Comparison of ENCODE assay signal across 9 mouse cellular contexts in the genomic region with DNA sequence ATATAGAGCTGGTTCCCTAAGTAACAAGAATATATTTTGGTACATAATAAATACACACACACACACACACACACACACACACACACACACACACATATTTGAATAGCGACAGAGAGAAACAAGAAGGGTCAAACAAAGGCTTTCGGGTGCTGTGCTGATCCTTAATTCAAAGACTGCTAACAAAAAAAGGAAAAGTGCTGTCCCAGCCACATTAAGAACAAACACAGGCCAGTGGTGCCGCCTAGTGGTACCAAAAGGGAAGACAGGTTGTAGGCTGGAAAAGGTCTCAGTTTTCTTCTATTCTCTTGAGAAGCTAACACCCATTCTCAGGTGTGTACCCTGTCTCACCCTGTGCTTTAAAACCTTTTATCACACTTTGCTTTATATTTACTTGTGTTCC.
A peak's percentile ranks its signal among the peaks of the same experiment; 100 is the strongest.
DNase-seq lines count a peak whose midpoint lies in the region; ATAC-seq and TF ChIP-seq lines count a peak whose summit lies in the region.
"Had no signal": no experiment of that assay in that cellular context is flagged by ENCODE, and none has a peak within 500 bp of the region (broad histone marks: within the 10 kb centered on the region; RNA-seq: fewer than 3 reads in every experiment).

No protein-coding gene starts in this region.

- DNase-seq in heart, postnatal 0 days (ENCODE audit: low spot score) = peak; percentile 17
- peak; percentile 53 for DNase-seq in MN1 (ENCODE audit: low spot score)
- DNase-seq in cerebellum, postnatal 25 days = peak; percentile 50 to 69
- DNase-seq in gastrocnemius, adult 2 months = peak; percentile 53
- peak; percentile 36 to 45 for DNase-seq in left cerebral cortex, postnatal 10 days (ENCODE audit: extremely low spot score in 1 of 2, low spot score in 2 of 2)
- peak; percentile 61 for DNase-seq in thymus, postnatal 0 days (ENCODE audit: low spot score)

- 13% methylated on average over 3 of the region's 3 CpGs for WGBS in heart, postnatal 0 days
- WGBS in heart, embryonic 12.5 days = 12% methylated on average over 3 of the region's 3 CpGs
- whole genome bisulfite sequencing in midbrain, embryonic 15.5 days = 1% methylated on average over 3 of the region's 3 CpGs

- no peak for TF ChIP-seq EP300 in heart, postnatal 0 days (IDR thresholded peaks at IDR 0.05; ENCODE audit: low read depth)

- H3K4me1 ChIP-seq in heart, postnatal 0 days (ENCODE audit: control insufficient read depth, insufficient read depth) = no peaks in the 10 kb centered on the region
- peaks cover 6% of the 10 kb centered on the region; the same call in 1 of the 2 replicates for H3K4me1 ChIP-seq in heart, embryonic 12.5 days (replicated peaks)
- no peaks in the 10 kb centered on the region for H3K4me1 ChIP-seq in midbrain, embryonic 15.5 days
- H3K4me1 ChIP-seq: embryonic facial prominence, embryonic 12.5 days had no signal

- no peaks in the 10 kb centered on the region for H3K9me3 ChIP-seq in heart, postnatal 0 days (replicated peaks; ENCODE audit: control insufficient read depth, low read length)
- H3K9me3 ChIP-seq in heart, embryonic 12.5 days (replicated peaks) = no peaks in the 10 kb centered on the region
- no peaks in the 10 kb centered on the region for H3K9me3 ChIP-seq in midbrain, embryonic 15.5 days
- H3K9me3 ChIP-seq: embryonic facial prominence, embryonic 12.5 days had no signal

- intact Hi-C loops in gastrocnemius, adult 2 months (cut with DNase I) = loop anchor here (1.0 to 2.0 kb wide), 2 partner anchors 131 to 229 kb away; no protein-coding TSS in a partner anchor
- intact Hi-C loops in left cerebral cortex, postnatal 10 days (cut with DNase I) = no loop called here

- no peaks in the 10 kb centered on the region for H3K36me3 ChIP-seq in heart, postnatal 0 days (replicated peaks; ENCODE audit: control insufficient read depth, insufficient read depth, low read length)
- H3K36me3 ChIP-seq in heart, embryonic 12.5 days = no peaks in the 10 kb centered on the region
- no peaks in the 10 kb centered on the region for H3K36me3 ChIP-seq in midbrain, embryonic 15.5 days (replicated peaks)
- H3K36me3 ChIP-seq: embryonic facial prominence, embryonic 12.5 days had no signal

- no peaks in the 10 kb centered on the region for H3K27me3 ChIP-seq in heart, postnatal 0 days (ENCODE audit: control insufficient read depth, insufficient read depth, low read length)
- H3K27me3 ChIP-seq in heart, embryonic 12.5 days (replicated peaks) = no peaks in the 10 kb centered on the region
- H3K27me3 ChIP-seq in midbrain, embryonic 15.5 days (replicated peaks) = no peaks in the 10 kb centered on the region
- H3K27me3 ChIP-seq: embryonic facial prominence, embryonic 12.5 days had no signal

- ATAC-seq in heart, postnatal 0 days (ENCODE audit: insufficient read depth, low read depth) = no peak
- no peak for ATAC-seq in heart, embryonic 12.5 days (ENCODE audit: insufficient number of reproducible peaks, low FRiP score)
- 0 out of 2 replicates have a peak, but pooled peaks have one; percentile 50 for ATAC-seq in midbrain, embryonic 15.5 days (replicated peaks)

- no peak overlapping the region for H3K4me3 ChIP-seq in heart, postnatal 0 days (ENCODE audit: low read depth, low read length)
- no peak overlapping the region for H3K4me3 ChIP-seq in heart, embryonic 12.5 days
- H3K4me3 ChIP-seq in gastrocnemius, adult 2 months = no peak overlapping the region
- H3K4me3 ChIP-seq in midbrain, embryonic 15.5 days = no peak overlapping the region
- H3K4me3 ChIP-seq: embryonic facial prominence, embryonic 12.5 days had no signal

- H3K4me2 ChIP-seq in heart, postnatal 0 days (ENCODE audit: low read depth, low read length) = no peak overlapping the region
- no peak overlapping the region for H3K4me2 ChIP-seq in heart, embryonic 12.5 days
- H3K4me2 ChIP-seq in midbrain, embryonic 15.5 days = no peak overlapping the region
- H3K4me2 ChIP-seq: embryonic facial prominence, embryonic 12.5 days had no signal

- H3K27ac ChIP-seq in heart, postnatal 0 days (ENCODE audit: low read depth) = no peak overlapping the region
- H3K27ac ChIP-seq in heart, embryonic 12.5 days (ENCODE audit: poor library complexity, severe bottlenecking) = no peak overlapping the region
- no peak overlapping the region for H3K27ac ChIP-seq in gastrocnemius, adult 2 months
- H3K27ac ChIP-seq in midbrain, embryonic 15.5 days = no peak overlapping the region
- H3K27ac ChIP-seq: embryonic facial prominence, embryonic 12.5 days had no signal

- H3K9ac ChIP-seq in heart, postnatal 0 days (replicated peaks; ENCODE audit: low read depth, low read length) = no peak overlapping the region
- H3K9ac ChIP-seq in heart, embryonic 12.5 days = no peak overlapping the region
- H3K9ac ChIP-seq in midbrain, embryonic 15.5 days = no peak overlapping the region
- H3K9ac ChIP-seq: embryonic facial prominence, embryonic 12.5 days had no signal

- TF ChIP-seq CTCF in heart, postnatal 0 days (IDR thresholded peaks at IDR 0.05; ENCODE audit: low read depth) = peak; percentile 89
- TF ChIP-seq CTCF in gastrocnemius, adult 2 months (IDR thresholded peaks at IDR 0.05) = peak; percentile 81
